Mouse (Mus musculus) thymus, adult 2 months (tissue): ENCODE measurements around the gene Ip6k3.

Experiments
- CTCF ChIP-seq: fragments of 200-500 bp; IDR thresholded peaks from 2 replicates; pipeline ENCODE4 v1.5.1; 2012; ENCODE audit warnings: mild to moderate bottlenecking, control low read depth, low read length, moderate library complexity, borderline replicate concordance; ENCODE audit not compliant: control insufficient read depth, poor library complexity, insufficient read depth; ENCODE audit errors: extremely low read depth
- POLR2A ChIP-seq: fragments of 200-500 bp; IDR thresholded peaks from 2 replicates; pipeline ENCODE4 v1.6.1; 2012; ENCODE audit warnings: mild to moderate bottlenecking, low read length, control low read depth, moderate library complexity; ENCODE audit not compliant: control insufficient read depth, poor library complexity, insufficient read depth; ENCODE audit errors: extremely low read depth

DNA sequence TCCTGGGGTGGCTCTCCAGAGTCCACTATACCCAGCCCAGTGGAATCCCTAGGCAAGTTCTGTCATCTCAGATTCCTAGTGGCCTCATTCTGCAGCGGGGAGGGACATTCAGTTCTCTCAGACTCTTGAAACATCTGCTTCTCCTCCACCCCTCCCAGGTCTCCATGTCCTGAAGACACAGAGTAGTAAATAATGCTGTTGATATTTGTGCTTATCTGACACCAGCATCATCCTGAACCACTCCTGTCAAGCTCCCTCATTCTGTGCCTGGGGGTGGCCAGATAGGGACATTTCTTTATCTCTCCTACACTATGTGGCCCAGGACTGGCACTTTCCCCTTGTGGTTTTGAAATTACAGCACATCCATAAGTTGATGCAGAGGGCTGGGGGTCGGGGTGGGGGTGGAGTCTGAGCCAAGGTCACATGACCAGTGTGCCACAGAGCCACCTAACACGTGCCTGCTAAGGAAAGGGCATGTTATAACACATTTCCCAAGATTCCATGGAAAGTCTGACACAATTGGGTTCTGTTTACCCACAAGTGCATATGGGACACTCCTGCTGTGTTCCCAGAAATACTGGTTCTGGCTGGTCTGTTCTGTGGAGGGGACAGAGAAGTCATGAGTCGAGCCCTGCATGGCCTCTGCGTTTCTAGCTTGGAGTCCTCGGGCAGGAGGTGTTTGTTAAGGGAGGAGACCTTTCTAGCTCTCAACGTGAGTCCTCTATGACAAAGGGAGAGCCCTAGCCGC lies 14.4 kb downstream of the Ip6k3 start:
- TF ChIP-seq CTCF (no peak), POLR2A (no peak)
